Mouse (Mus musculus): ENCODE measurements around the gene Axl. TPM values are rescaled to one million over a fixed set of nuclear protein-coding genes. Genes with fewer than 3 reads are reported as not detected.
A peak's percentile ranks its signal among the peaks of the same experiment; 100 is the strongest.

The Axl gene
- polyA plus RNA-seq, 1 experiment = 75.0 TPM

GRCm38 (mm10) chr7:25764221-25764620, 24.3 kb downstream of the Axl start:
- H3K4me3 ChIP-seq (ENCODE audit: control insufficient read depth, insufficient read depth, low read length) = no peak overlapping the region
- DNase-seq = no peak
- H3K27ac ChIP-seq (ENCODE audit: control insufficient read depth, insufficient read depth, low read length) = no peak overlapping the region
- H3K4me1 ChIP-seq (replicated peaks; ENCODE audit: control insufficient read depth, insufficient read depth, low read length) = peaks cover 7% of the 10 kb centered on the region; the same call in 1 of the 2 replicates
- H3K36me3 ChIP-seq (ENCODE audit: control insufficient read depth, insufficient read depth, low read length) = no peaks in the 10 kb centered on the region
- TF ChIP-seq CTCF (IDR thresholded peaks at IDR 0.05; ENCODE audit: borderline replicate concordance, control insufficient read depth, extremely low read depth, insufficient read depth, low read length, poor library complexity) (no peak), POLR2A (IDR thresholded peaks at IDR 0.05; ENCODE audit: control insufficient read depth, extremely low read depth, insufficient read depth, low read length, poor library complexity) (no peak)
- H3K27me3 ChIP-seq (ENCODE audit: control insufficient read depth, insufficient read depth, low read length) = no peaks in the 10 kb centered on the region
- 69% methylated on average over 5 of the region's 5 CpGs for WGBS

DNA sequence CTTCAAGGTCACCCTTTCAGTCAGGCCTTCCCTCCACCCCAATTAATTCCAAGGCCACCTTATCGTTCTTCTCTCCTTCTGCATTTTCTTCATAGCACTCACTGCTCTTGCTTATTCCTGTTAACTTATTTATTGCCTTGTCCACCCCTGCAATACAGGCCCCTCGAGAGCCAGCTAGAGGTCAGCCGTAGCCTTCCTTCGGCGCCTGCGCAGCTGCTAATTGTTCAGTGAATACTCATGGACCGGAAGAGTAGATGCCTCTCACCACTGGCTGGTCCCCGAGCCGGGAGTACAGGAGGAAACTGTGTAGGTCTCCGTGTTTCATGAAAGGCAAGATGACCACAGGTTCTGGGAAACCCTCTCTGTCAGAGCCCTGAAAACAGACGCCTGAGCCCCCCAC, 24.8 kb downstream of the Axl start:
- peaks cover 7% of the 10 kb centered on the region; the same call in 1 of the 2 replicates for H3K4me1 ChIP-seq (replicated peaks; ENCODE audit: control insufficient read depth, insufficient read depth, low read length)
- H3K27me3 ChIP-seq (ENCODE audit: control insufficient read depth, insufficient read depth, low read length) = no peaks in the 10 kb centered on the region
- H3K4me3 ChIP-seq (ENCODE audit: control insufficient read depth, insufficient read depth, low read length) = no peak overlapping the region
- TF ChIP-seq CTCF (IDR thresholded peaks at IDR 0.05; ENCODE audit: borderline replicate concordance, control insufficient read depth, extremely low read depth, insufficient read depth, low read length, poor library complexity) (no peak), POLR2A (IDR thresholded peaks at IDR 0.05; ENCODE audit: control insufficient read depth, extremely low read depth, insufficient read depth, low read length, poor library complexity) (no peak)
- no peaks in the 10 kb centered on the region for H3K36me3 ChIP-seq (ENCODE audit: control insufficient read depth, insufficient read depth, low read length)
- DNase-seq = no peak
- WGBS = 89% methylated on average over 11 of the region's 11 CpGs
- no peak overlapping the region for H3K27ac ChIP-seq (ENCODE audit: control insufficient read depth, insufficient read depth, low read length)

GRCm38 (mm10) chr7:25761354-25761753, 27.2 kb downstream of the Axl start:
- DNase-seq = no peak
- Histone ChIP-seq H3K4me1 (replicated peaks; ENCODE audit: control insufficient read depth, insufficient read depth, low read length) (peaks cover 2% of the 10 kb centered on the region; the same call in 1 of the 2 replicates), H3K4me3 (ENCODE audit: control insufficient read depth, insufficient read depth, low read length) (no peak overlapping the region), H3K27me3 (ENCODE audit: control insufficient read depth, insufficient read depth, low read length) (no peaks in the 10 kb centered on the region), H3K36me3 (ENCODE audit: control insufficient read depth, insufficient read depth, low read length) (no peaks in the 10 kb centered on the region), H3K27ac (ENCODE audit: control insufficient read depth, insufficient read depth, low read length) (no peak overlapping the region)
- no peak for TF ChIP-seq CTCF (IDR thresholded peaks at IDR 0.05; ENCODE audit: borderline replicate concordance, control insufficient read depth, extremely low read depth, insufficient read depth, low read length, poor library complexity)
- TF ChIP-seq POLR2A (IDR thresholded peaks at IDR 0.05; ENCODE audit: control insufficient read depth, extremely low read depth, insufficient read depth, low read length, poor library complexity) = no peak
- WGBS = 92% methylated on average over 10 of the region's 10 CpGs

GRCm38 (mm10) chr7:25756011-25756410, 32.5 kb downstream of the Axl start:
- Histone ChIP-seq H3K4me3 (ENCODE audit: control insufficient read depth, insufficient read depth, low read length) (peak overlapping the region; percentile 42), H3K27ac (ENCODE audit: control insufficient read depth, insufficient read depth, low read length) (peak overlapping the region; percentile 74), H3K4me1 (replicated peaks; ENCODE audit: control insufficient read depth, insufficient read depth, low read length) (peaks cover 10% of the 10 kb centered on the region; the same call in 1 of the 2 replicates), H3K36me3 (ENCODE audit: control insufficient read depth, insufficient read depth, low read length) (no peaks in the 10 kb centered on the region), H3K27me3 (ENCODE audit: control insufficient read depth, insufficient read depth, low read length) (no peaks in the 10 kb centered on the region)
- WGBS = 2% methylated on average over 18 of the region's 18 CpGs
- peak; percentile 88 for DNase-seq
- TF ChIP-seq CTCF (IDR thresholded peaks at IDR 0.05; ENCODE audit: borderline replicate concordance, control insufficient read depth, extremely low read depth, insufficient read depth, low read length, poor library complexity) = peak; percentile 73; the same call in 1 of the 2 replicates
- no peak for TF ChIP-seq POLR2A (IDR thresholded peaks at IDR 0.05; ENCODE audit: control insufficient read depth, extremely low read depth, insufficient read depth, low read length, poor library complexity)

GRCm38 (mm10) chr7:25755468-25755833, 33.1 kb downstream of the Axl start:
- peak overlapping the region; percentile 42 for H3K4me3 ChIP-seq (ENCODE audit: control insufficient read depth, insufficient read depth, low read length)
- no peaks in the 10 kb centered on the region for H3K27me3 ChIP-seq (ENCODE audit: control insufficient read depth, insufficient read depth, low read length)
- peaks cover 5% of the 10 kb centered on the region for H3K36me3 ChIP-seq (ENCODE audit: control insufficient read depth, insufficient read depth, low read length)
- peak; percentile 72 for DNase-seq
- H3K27ac ChIP-seq (ENCODE audit: control insufficient read depth, insufficient read depth, low read length) = peak overlapping the region; percentile 74
- TF ChIP-seq POLR2A (IDR thresholded peaks at IDR 0.05; ENCODE audit: control insufficient read depth, extremely low read depth, insufficient read depth, low read length, poor library complexity) (no peak), CTCF (IDR thresholded peaks at IDR 0.05; ENCODE audit: borderline replicate concordance, control insufficient read depth, extremely low read depth, insufficient read depth, low read length, poor library complexity) (no peak)
- under 1% methylated on average over 15 of the region's 15 CpGs for WGBS
- peaks cover 10% of the 10 kb centered on the region; the same call in 1 of the 2 replicates for H3K4me1 ChIP-seq (replicated peaks; ENCODE audit: control insufficient read depth, insufficient read depth, low read length)

GRCm38 (mm10) chr7:25754738-25755467, 33.6 kb downstream of the Axl start, which contains the start of gene Hnrnpul1:
Gene Hnrnpul1, minus strand, starts transcription at chr7:25754757.
- peak within 1 kb of the TSS; percentile 82 for H3K4me3 ChIP-seq (ENCODE audit: control insufficient read depth, insufficient read depth, low read length)
- WGBS = under 1% methylated on average over 55 of the region's 55 CpGs
- no peaks in the 10 kb centered on the region for H3K27me3 ChIP-seq (ENCODE audit: control insufficient read depth, insufficient read depth, low read length)
- H3K4me1 ChIP-seq (replicated peaks; ENCODE audit: control insufficient read depth, insufficient read depth, low read length) = peaks cover 10% of the 10 kb centered on the region; the same call in 1 of the 2 replicates
- H3K36me3 ChIP-seq (ENCODE audit: control insufficient read depth, insufficient read depth, low read length) = peaks cover 8% of the 10 kb centered on the region
- peak; percentile 99 for DNase-seq
- TF ChIP-seq CTCF (IDR thresholded peaks at IDR 0.05; ENCODE audit: borderline replicate concordance, control insufficient read depth, extremely low read depth, insufficient read depth, low read length, poor library complexity) = peak; percentile 28; the same call in 1 of the 2 replicates
- TF ChIP-seq POLR2A (IDR thresholded peaks at IDR 0.05; ENCODE audit: control insufficient read depth, extremely low read depth, insufficient read depth, low read length, poor library complexity) = 0 out of 2 replicates have a peak, but pooled peaks have one; percentile 44
- peak within 1 kb of the TSS; percentile 85 for H3K27ac ChIP-seq (ENCODE audit: control insufficient read depth, insufficient read depth, low read length)
